Mouse (Mus musculus): ENCODE results near the gene Gm7358.
"Not testable (repeated sequence)": the region's sequence is repeated elsewhere in the genome, so short reads cannot be mapped to it uniquely, and the experiment has no call there.

Gene Gm7358

DNA sequence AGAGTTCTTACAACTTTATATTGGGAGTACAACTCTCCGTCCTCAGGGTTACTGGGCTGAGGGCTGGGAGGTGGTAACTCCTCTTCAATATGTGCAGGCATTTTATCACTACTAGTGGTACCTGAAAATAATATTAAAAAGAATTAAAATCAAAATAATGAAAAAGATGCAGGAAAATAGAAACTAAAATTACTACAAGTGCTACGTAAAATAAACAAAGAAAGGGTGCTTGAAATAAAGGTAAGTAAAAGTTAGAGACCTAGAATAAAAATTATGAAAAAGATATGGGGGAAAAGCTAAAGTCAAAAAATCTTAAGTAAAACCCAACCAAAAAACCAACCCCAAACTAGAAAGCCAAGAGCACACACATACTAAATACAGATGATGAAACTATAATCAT lies at the start of gene Gm7358:
TSS of gene Gm7358 (minus strand) at position 101 of the 400 bp plus-strand sequence.
- not testable (repeated sequence) for DNase-seq

DNA sequence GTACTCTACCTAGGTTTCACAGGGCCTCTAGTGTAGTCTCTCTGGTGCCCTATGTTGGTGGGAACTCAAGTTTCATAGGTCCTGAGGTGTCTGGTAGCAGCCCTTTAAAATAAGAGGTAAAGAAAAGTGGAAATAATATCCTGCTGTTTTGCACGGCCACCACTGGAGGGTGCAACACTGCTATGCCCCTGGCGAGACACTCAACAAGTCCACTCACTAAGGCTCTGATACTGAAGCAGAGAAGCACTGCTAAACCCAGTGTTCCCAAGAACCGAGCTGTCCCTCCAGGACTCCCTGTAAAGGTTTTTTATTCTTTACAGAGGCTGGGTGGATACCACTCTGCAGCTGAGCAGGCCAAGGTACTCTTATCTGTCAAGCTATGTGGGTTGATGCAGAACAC lies 43.7 kb upstream of the Gm7358 start:
- DNase-seq: peak; percentile 30 to 36

- DNase-seq: peak; percentile 31 to 44
Measured at GRCm38 (mm10) chr17:14101446-14101980, 42.2 kb upstream of the Gm7358 start.

GRCm38 (mm10) chr17:14099886-14100285 lies 40.6 kb upstream of the Gm7358 start:
- not testable (repeated sequence) for DNase-seq

DNA sequence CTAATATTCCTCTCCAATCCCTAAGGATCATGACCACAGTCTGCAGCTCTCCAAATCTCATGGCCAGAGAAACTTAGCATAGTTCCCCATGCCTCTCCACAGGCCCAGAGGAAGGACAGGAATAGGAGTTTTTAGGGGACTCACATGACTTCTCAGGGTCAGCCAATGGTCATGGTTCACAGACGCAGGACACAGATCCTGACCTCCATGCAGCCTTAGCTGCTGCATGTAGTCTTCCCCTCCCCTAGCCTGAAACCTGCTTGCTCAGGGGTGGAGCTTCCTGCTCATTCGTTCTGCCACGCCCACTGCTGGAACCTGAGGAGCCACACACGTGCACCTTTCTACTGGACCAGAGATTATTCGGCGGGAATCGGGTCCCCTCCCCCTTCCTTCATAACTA lies 34.8 kb upstream of the Gm7358 start:
- not testable (repeated sequence) for DNase-seq

DNA sequence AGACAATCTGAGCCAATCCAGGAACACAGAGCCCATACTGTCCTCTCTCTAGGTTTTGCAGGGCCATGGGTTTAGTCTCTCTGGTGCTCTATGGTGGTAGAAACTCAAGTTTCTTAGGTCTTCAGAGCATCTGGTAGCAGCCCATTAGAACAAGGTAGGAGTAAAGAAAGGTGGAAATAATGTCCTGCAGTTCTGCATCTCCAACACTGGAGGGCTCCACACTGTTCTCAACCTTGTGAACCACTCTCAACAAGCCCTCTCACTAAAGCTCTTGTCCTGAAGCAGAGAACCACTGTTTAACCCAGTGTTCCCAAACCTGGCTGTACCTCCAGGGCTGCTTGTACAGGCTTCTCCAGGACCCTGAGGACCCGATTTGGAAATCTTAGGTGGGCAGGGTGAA lies 27.3 kb upstream of the Gm7358 start:
- DNase-seq: not testable (repeated sequence)

DNA sequence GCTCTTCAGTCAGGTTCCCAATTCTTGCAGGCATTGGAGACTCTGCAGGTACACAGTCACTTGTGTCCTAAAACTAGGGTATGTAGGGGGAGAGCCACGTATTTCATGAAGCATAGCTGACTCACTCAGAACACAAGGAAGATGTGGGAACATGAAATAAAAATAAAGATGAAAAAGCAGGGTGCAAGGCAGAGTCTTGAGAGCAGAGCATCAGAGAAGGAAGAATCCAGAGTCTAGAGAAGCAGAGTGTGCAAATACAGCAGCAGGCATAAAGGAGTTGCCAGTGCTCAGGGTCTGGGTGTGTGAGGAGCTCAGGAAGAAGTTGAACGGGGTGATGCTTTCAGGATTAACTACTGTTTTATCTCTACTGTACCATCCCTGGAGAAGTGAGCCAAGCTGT lies 17.5 kb downstream of the Gm7358 start:
- not testable (repeated sequence) for DNase-seq

DNA sequence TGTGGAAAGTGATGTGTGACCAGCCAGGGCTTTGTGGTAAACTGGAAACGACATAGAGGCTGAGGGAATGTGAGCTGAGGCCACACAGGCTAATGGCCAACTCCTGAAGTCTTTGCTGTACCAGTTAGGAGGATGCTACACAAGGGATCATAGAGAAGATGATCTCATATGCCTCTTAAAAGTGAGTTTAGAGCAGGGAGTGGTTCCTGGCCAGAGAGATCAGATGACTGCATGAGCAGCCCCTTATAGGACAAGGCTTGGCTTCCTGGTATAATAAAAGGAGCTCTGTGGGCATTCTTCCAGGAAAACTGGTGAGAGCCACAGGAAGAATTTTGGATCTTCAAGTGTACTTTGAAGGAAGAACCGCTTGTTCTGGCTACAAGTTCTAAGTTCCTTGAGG lies 22.3 kb downstream of the Gm7358 start:
- DNase-seq: not testable (repeated sequence)

- not testable (repeated sequence) for DNase-seq
Measured at GRCm38 (mm10) chr17:14036113-14036512, 23.2 kb downstream of the Gm7358 start.
